Mouse (Mus musculus) neural tube, embryonic 12.5 days (tissue): Measurements from ENCODE around the gene Myo6. TPM values are rescaled to one million over a fixed set of nuclear protein-coding genes. Genes with fewer than 3 reads are reported as not detected.

ENCODE experiments used
- ATAC-seq: fragments of 200-750 bp; cut with Nextera tagmentation; 2 replicates; pipeline ENCODE4 v1.8.0; 2017; ENCODE audit warnings: low read depth, mild to moderate bottlenecking, moderate TSS enrichment, moderate library complexity; ENCODE audit not compliant: low FRiP score
- H3K27ac ChIP-seq: fragments of 300-500 bp; sonication (generic); 2 replicates; pipeline ENCODE4 v1.5.1; 2016
- H3K27me3 ChIP-seq: fragments of 300-500 bp; sonication (generic); replicated peaks from 2 replicates; pipeline ENCODE4 v1.6.1; 2016; ENCODE audit warnings: mild to moderate bottlenecking
- H3K36me3 ChIP-seq: fragments of 300-500 bp; sonication (generic); 2 replicates; pipeline ENCODE4 v1.6.1; 2016; ENCODE audit warnings: mild to moderate bottlenecking
- H3K4me1 ChIP-seq: fragments of 300-500 bp; sonication (generic); 2 replicates; pipeline ENCODE4 v1.6.1; 2016
- H3K4me2 ChIP-seq: fragments of 300-500 bp; sonication (generic); replicated peaks from 2 replicates; pipeline ENCODE4 v1.6.1; 2016; ENCODE audit warnings: mild to moderate bottlenecking
- H3K4me3 ChIP-seq: fragments of 300-500 bp; sonication (generic); 2 replicates; pipeline ENCODE4 v1.5.1; 2016
- H3K9ac ChIP-seq: fragments of 300-500 bp; sonication (generic); 2 replicates; pipeline ENCODE4 v1.6.1; 2016; ENCODE audit warnings: mild to moderate bottlenecking
- H3K9me3 ChIP-seq: fragments of 300-500 bp; sonication (generic); 2 replicates; pipeline ENCODE4 v1.6.1; 2016; ENCODE audit warnings: mild to moderate bottlenecking
- WGBS: fragments of 180-500 bp; shearing (Covaris S2); methylation state at CpG from one replicate; pipeline ENCODE4 v1.1.7; 2016; 5-methylcytosine and 5-hydroxymethylcytosine counted together
- polyA plus RNA-seq: library from polyadenylated mRNA; unstranded; fragments of >200 nt; fragmentation: Nextera tagmentation; extraction: Ambion mirVana; gene quantifications from 2 replicates; pipeline ENCODE4 v1.2.1, GENCODE M21; 2016

Gene Myo6
- 13.6 and 15.7 TPM in 2 replicates for polyA plus RNA-seq

- Histone ChIP-seq H3K36me3 (no peaks in the 10 kb centered on the region), H3K4me1 (0 out of 2 replicates have a peak, but pooled peaks cover 9% of the 10 kb centered on the region), H3K9me3 (no peaks in the 10 kb centered on the region), H3K27me3 (no peaks in the 10 kb centered on the region), H3K27ac (0 out of 2 replicates have a peak within 1 kb of the TSS, but pooled peaks have one; percentile 20), H3K4me2 (peak within 1 kb of the TSS; percentile 78), H3K9ac (peak within 1 kb of the TSS; percentile 83), H3K4me3 (peak within 1 kb of the TSS; percentile 74)
- WGBS, result under 1% methylated on average over 54 of the region's 69 CpGs
- ATAC-seq, result peak; percentile 97
Observed at GRCm38 (mm10) chr9:80164611-80165474, at the start of gene Myo6. TSS of gene Myo6 (plus strand) at chr9:80165031.

DNA sequence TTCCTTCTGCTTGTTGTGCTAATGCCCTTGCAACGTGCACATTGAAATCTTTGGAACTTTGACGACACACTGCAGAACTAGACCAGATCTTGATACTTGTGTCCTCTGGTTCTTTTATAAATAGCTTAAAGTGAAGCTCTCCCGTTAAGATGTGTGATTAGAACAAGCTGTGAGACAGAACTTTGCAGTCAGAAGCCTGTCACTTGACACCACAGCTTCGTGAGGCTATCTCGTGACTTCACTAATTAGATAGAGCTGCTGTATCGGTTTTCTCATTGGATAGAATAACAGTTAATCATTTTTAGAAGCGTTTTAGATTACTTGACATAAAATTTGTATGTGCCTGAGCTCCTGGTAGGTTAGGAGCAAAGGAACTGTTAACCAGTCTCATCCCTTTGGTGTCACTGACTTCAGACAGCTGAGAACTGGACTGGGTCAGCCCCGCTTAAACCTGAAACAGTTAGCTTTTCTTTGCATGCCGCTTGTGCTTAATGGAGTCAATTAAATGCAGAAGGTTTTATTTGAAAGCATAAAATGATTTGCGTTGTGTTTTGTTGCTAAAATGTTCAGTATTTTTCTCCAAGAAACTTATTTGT is 18.7 kb upstream of the Myo6 start:
- 89% methylated on average over 10 of the region's 10 CpGs for WGBS

DNA sequence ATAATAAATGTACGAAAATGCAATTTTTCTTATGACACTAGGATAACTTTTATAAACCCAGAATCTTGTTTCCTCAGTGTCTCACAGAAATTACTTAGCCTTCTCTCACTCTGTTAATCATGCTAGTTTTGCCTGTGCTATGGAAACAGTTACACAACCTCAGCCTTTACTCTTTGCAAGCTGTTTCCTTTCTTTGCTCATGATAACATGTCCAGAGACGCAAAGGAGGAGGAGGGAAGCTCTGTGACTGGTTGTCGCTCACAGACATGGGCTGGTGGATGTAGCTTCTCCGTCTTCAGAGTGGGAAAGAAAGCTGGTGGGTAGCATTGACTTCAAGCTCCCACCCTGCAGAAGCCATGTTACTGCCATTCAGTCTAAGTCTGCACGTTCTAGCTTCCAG is 15.2 kb upstream of the Myo6 start:
- Histone ChIP-seq H3K9me3 (no peaks in the 10 kb centered on the region), H3K4me1 (no peaks in the 10 kb centered on the region), H3K27me3 (no peaks in the 10 kb centered on the region), H3K9ac (no peak overlapping the region), H3K4me2 (no peak overlapping the region), H3K27ac (no peak overlapping the region), H3K4me3 (no peak overlapping the region), H3K36me3 (peaks cover 29% of the 10 kb centered on the region)
- no peak for ATAC-seq
- WGBS, result 90% methylated on average over 5 of the region's 5 CpGs

More for the DNA sequence above, 18.7 kb upstream of the Myo6 start:
- Histone ChIP-seq H3K9me3 (no peaks in the 10 kb centered on the region), H3K27ac (no peak overlapping the region), H3K36me3 (peaks cover 40% of the 10 kb centered on the region), H3K9ac (no peak overlapping the region), H3K4me1 (no peaks in the 10 kb centered on the region), H3K4me3 (no peak overlapping the region), H3K27me3 (no peaks in the 10 kb centered on the region), H3K4me2 (no peak overlapping the region)
- ATAC-seq, result no peak

DNA sequence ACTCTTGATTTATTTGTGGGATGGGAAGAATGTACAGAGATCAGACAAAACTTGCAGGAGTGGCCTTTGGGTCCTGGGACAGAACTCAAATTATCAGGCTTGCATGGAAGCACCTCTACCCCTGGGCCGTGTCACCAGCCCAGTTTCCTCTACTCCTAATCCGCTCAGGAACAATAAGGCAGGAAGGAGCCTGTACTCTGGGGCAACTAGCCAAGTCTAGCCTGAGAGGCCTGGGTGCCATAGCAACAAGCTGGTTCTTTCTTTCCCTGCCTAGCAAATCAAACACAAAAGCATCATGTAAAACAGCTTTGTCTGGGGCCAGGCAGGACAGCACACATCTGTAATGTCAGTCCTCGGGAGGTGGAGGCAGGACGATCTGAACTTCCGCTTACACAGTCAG is 9.6 kb upstream of the Myo6 start:
- WGBS, result 54% methylated on average over 5 of the region's 5 CpGs
- no peaks in the 10 kb centered on the region for H3K4me1 ChIP-seq
- H3K27ac ChIP-seq, result no peak overlapping the region
- peaks cover 15% of the 10 kb centered on the region for H3K36me3 ChIP-seq
- no peak overlapping the region for H3K9ac ChIP-seq
- H3K4me3 ChIP-seq, result no peak overlapping the region
- peak; percentile 76 for ATAC-seq
- no peaks in the 10 kb centered on the region for H3K9me3 ChIP-seq
- no peaks in the 10 kb centered on the region for H3K27me3 ChIP-seq
- no peak overlapping the region for H3K4me2 ChIP-seq

- no peaks in the 10 kb centered on the region for H3K9me3 ChIP-seq
- 88% methylated on average over 5 of the region's 5 CpGs for WGBS
Observed at GRCm38 (mm10) chr9:80156780-80157179, 8.1 kb upstream of the Myo6 start.

DNA sequence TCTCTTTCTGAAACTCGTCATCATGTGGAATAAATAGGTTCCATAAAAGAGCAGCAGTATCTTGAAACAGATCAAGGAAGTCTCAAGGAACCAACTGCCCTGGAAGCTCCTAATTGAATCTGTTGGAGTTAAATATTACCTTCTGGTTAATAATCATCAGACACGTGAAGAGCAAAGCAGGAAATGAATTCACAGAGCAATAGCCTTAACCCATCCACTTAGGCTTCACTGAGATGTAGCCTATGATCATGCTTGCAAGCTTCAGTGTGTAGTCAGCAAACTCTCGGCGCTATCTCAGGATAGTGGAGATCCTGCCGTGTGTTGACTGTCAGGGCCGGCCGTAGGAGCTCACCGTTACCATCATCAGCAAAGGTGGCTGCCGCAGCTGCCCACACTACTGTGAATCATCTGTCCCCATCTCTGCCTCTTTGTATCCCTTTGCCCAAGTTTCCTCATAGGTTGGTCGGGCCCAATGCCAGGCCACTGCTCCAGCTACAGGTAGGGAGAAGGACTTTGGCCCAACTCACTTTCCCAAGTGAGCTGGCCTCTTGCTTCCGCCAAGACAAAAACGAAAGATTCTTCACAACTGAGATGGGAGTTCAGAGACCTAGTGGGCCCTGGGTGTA is 6.9 kb upstream of the Myo6 start:
- H3K9me3 ChIP-seq, result no peaks in the 10 kb centered on the region
- no peaks in the 10 kb centered on the region for H3K27me3 ChIP-seq
- H3K4me3 ChIP-seq, result no peak overlapping the region
- 92% methylated on average over 12 of the region's 12 CpGs for WGBS
- H3K9ac ChIP-seq, result no peak overlapping the region
- peaks cover 3% of the 10 kb centered on the region for H3K36me3 ChIP-seq
- no peak overlapping the region for H3K4me2 ChIP-seq
- H3K4me1 ChIP-seq, result no peaks in the 10 kb centered on the region
- H3K27ac ChIP-seq, result no peak overlapping the region
- no peak for ATAC-seq

More at GRCm38 (mm10) chr9:80156780-80157179, 8.1 kb upstream of the Myo6 start:
- Histone ChIP-seq H3K27ac (no peak overlapping the region), H3K4me2 (no peak overlapping the region), H3K4me3 (no peak overlapping the region), H3K27me3 (no peaks in the 10 kb centered on the region), H3K4me1 (no peaks in the 10 kb centered on the region), H3K9ac (no peak overlapping the region), H3K36me3 (peaks cover 13% of the 10 kb centered on the region)
- no peak for ATAC-seq

GRCm38 (mm10) chr9:80158937-80159336 is 5.9 kb upstream of the Myo6 start:
- ATAC-seq, result no peak
- no peak overlapping the region for H3K4me2 ChIP-seq
- H3K4me1 ChIP-seq, result no peaks in the 10 kb centered on the region
- H3K27me3 ChIP-seq, result no peaks in the 10 kb centered on the region
- no peaks in the 10 kb centered on the region for H3K9me3 ChIP-seq
- H3K4me3 ChIP-seq, result no peak overlapping the region
- H3K36me3 ChIP-seq, result no peaks in the 10 kb centered on the region
- H3K9ac ChIP-seq, result no peak overlapping the region
- 92% methylated on average over 5 of the region's 5 CpGs for WGBS
- H3K27ac ChIP-seq, result no peak overlapping the region

- WGBS, result 69% methylated on average over 4 of the region's 4 CpGs
- no peak overlapping the region for H3K27ac ChIP-seq
Observed at GRCm38 (mm10) chr9:80161451-80161850, 3.4 kb upstream of the Myo6 start.

GRCm38 (mm10) chr9:80163126-80163723 is 1.6 kb upstream of the Myo6 start:
- 86% methylated on average over 4 of the region's 4 CpGs for WGBS

More at GRCm38 (mm10) chr9:80161451-80161850, 3.4 kb upstream of the Myo6 start:
- H3K36me3 ChIP-seq, result no peaks in the 10 kb centered on the region
- H3K4me3 ChIP-seq, result no peak overlapping the region
- ATAC-seq, result no peak
- no peaks in the 10 kb centered on the region for H3K9me3 ChIP-seq
- H3K9ac ChIP-seq, result no peak overlapping the region
- 0 out of 2 replicates have a peak, but pooled peaks cover 9% of the 10 kb centered on the region for H3K4me1 ChIP-seq
- no peak overlapping the region for H3K4me2 ChIP-seq
- no peaks in the 10 kb centered on the region for H3K27me3 ChIP-seq

GRCm38 (mm10) chr9:80164191-80164590 is 640 bp upstream of the Myo6 start:
- Histone ChIP-seq H3K27ac (no peak overlapping the region), H3K36me3 (no peaks in the 10 kb centered on the region), H3K9me3 (no peaks in the 10 kb centered on the region), H3K4me3 (peak overlapping the region; percentile 74), H3K27me3 (no peaks in the 10 kb centered on the region), H3K4me2 (peak overlapping the region; percentile 78), H3K9ac (0 out of 2 replicates have a peak overlapping the region, but pooled peaks have one; percentile 83), H3K4me1 (0 out of 2 replicates have a peak, but pooled peaks cover 9% of the 10 kb centered on the region)
- ATAC-seq, result no peak
- 4% methylated on average over 13 of the region's 13 CpGs for WGBS

More at GRCm38 (mm10) chr9:80163126-80163723, 1.6 kb upstream of the Myo6 start:
- Histone ChIP-seq H3K36me3 (no peaks in the 10 kb centered on the region), H3K27ac (no peak overlapping the region), H3K9ac (no peak overlapping the region), H3K9me3 (no peaks in the 10 kb centered on the region), H3K4me3 (no peak overlapping the region), H3K4me2 (no peak overlapping the region), H3K27me3 (no peaks in the 10 kb centered on the region), H3K4me1 (0 out of 2 replicates have a peak, but pooled peaks cover 9% of the 10 kb centered on the region)
- no peak for ATAC-seq

DNA sequence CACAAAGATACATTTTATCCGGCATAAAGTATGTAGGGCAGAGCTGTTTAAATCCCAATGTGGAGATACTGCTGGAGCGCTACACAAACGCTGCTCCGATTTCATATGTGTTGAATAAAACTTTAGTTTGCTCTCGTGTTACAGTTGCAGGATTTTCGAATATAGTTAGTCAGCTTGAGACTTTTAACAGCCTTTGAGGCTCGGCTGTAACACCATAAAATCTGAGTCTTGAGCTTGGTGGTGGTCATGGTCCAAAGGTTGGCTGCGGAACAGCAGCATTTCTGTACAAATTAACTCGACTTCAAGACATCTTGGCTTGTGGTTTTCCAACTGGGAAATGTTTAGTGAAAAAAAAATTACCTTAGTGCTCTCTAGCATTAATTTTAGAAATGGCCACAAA is 859 bp downstream of the Myo6 start:
- no peak for ATAC-seq
- H3K9ac ChIP-seq, result no peak overlapping the region

More for the DNA sequence above, 859 bp downstream of the Myo6 start:
- H3K4me1 ChIP-seq, result 0 out of 2 replicates have a peak, but pooled peaks cover 9% of the 10 kb centered on the region
- no peaks in the 10 kb centered on the region for H3K36me3 ChIP-seq
- WGBS, result 46% methylated on average over 9 of the region's 9 CpGs
- H3K27ac ChIP-seq, result no peak overlapping the region
- H3K9me3 ChIP-seq, result no peaks in the 10 kb centered on the region
- H3K4me3 ChIP-seq, result no peak overlapping the region; the same call in 1 of the 2 replicates
- no peaks in the 10 kb centered on the region for H3K27me3 ChIP-seq
- H3K4me2 ChIP-seq, result peak overlapping the region; percentile 78
